Mouse (Mus musculus): ENCODE data around the gene Cdh18. TPM values are rescaled to one million over a fixed set of nuclear protein-coding genes. Genes with fewer than 3 reads are reported as not detected.
"Not testable (repeated sequence)": the region's sequence is repeated elsewhere in the genome, so short reads cannot be mapped to it uniquely, and the experiment has no call there.

Gene Cdh18
- not detected for polyA plus RNA-seq (2021)

GRCm38 (mm10) chr15:22548711-22549271, at the start of gene Cdh18:
Gene Cdh18 (plus strand): TSS chr15:22549022.
- CTCF ChIA-PET: no interaction called here
- H3K27me3 ChIP-seq: no peaks in the 10 kb centered on the region
- TF ChIP-seq CTCF (IDR thresholded peaks at IDR 0.05): no peak
- ATAC-seq (no peak), DNase-seq (ENCODE audit: low read depth, low spot score) (no peak)
- in situ Hi-C loops (cut with MboI; ENCODE audit: low pct_unique_long_range_greater_than_20kb): no loop called here
- POLR2A ChIA-PET: no interaction called here

- CTCF ChIA-PET: no interaction called here
- POLR2A ChIA-PET: no interaction called here
- ATAC-seq (no peak), DNase-seq (ENCODE audit: low read depth, low spot score) (no peak)
- in situ Hi-C loops (cut with MboI; ENCODE audit: low pct_unique_long_range_greater_than_20kb): no loop called here
- no peak for TF ChIP-seq CTCF (IDR thresholded peaks at IDR 0.05)
- peaks cover 4% of the 10 kb centered on the region for H3K27me3 ChIP-seq
These were observed 37.6 kb upstream of the Cdh18 start for GRCm38 (mm10) chr15:22511271-22511670.

GRCm38 (mm10) chr15:22535828-22536227, 13.0 kb upstream of the Cdh18 start:
- CTCF ChIA-PET: no interaction called here
- TF ChIP-seq CTCF (IDR thresholded peaks at IDR 0.05): no peak
- POLR2A ChIA-PET: no interaction called here
- ATAC-seq: no peak
- DNase-seq (ENCODE audit: low read depth, low spot score): no peak
- no peaks in the 10 kb centered on the region for H3K27me3 ChIP-seq
- in situ Hi-C loops (cut with MboI; ENCODE audit: low pct_unique_long_range_greater_than_20kb): no loop called here

- H3K27me3 ChIP-seq: no peaks in the 10 kb centered on the region
- no peak for ATAC-seq
- in situ Hi-C loops (cut with MboI; ENCODE audit: low pct_unique_long_range_greater_than_20kb): no loop called here
- TF ChIP-seq CTCF (IDR thresholded peaks at IDR 0.05): no peak
- no peak for DNase-seq (ENCODE audit: low read depth, low spot score)
- ChIA-PET CTCF (no interaction called here), POLR2A (no interaction called here)
These were observed 29.3 kb downstream of the Cdh18 start for GRCm38 (mm10) chr15:22577974-22578616.

- POLR2A ChIA-PET: no interaction called here
- in situ Hi-C loops (cut with MboI; ENCODE audit: low pct_unique_long_range_greater_than_20kb): no loop called here
- H3K27me3 ChIP-seq: no peaks in the 10 kb centered on the region
- ATAC-seq (no peak), DNase-seq (ENCODE audit: low read depth, low spot score) (no peak)
- CTCF ChIA-PET: no interaction called here
- no peak for TF ChIP-seq CTCF (IDR thresholded peaks at IDR 0.05)
These were observed 29.8 kb downstream of the Cdh18 start for GRCm38 (mm10) chr15:22578617-22578990.

- DNase-seq (ENCODE audit: low read depth, low spot score) (no peak), ATAC-seq (no peak)
- H3K27me3 ChIP-seq: no peaks in the 10 kb centered on the region
- ChIA-PET POLR2A (no interaction called here), CTCF (no interaction called here)
- in situ Hi-C loops (cut with MboI; ENCODE audit: low pct_unique_long_range_greater_than_20kb): no loop called here
- TF ChIP-seq CTCF (IDR thresholded peaks at IDR 0.05): no peak
These were observed 35.8 kb downstream of the Cdh18 start for GRCm38 (mm10) chr15:22584667-22585066.

GRCm38 (mm10) chr15:22716376-22716775, 167.6 kb downstream of the Cdh18 start:
- DNase-seq (ENCODE audit: low read depth, low spot score) (no peak), ATAC-seq (no peak)
- H3K27me3 ChIP-seq: no peaks in the 10 kb centered on the region
- POLR2A ChIA-PET: no interaction called here
- TF ChIP-seq CTCF (IDR thresholded peaks at IDR 0.05): no peak
- in situ Hi-C loops (cut with MboI; ENCODE audit: low pct_unique_long_range_greater_than_20kb): no loop called here
- CTCF ChIA-PET: interaction anchor here (1.2 kb wide), 1 partner anchor 17 kb away, joined by 3 read pairs; no protein-coding TSS in a partner anchor

GRCm38 (mm10) chr15:22717681-22718080, 168.9 kb downstream of the Cdh18 start:
- POLR2A ChIA-PET: no interaction called here
- in situ Hi-C loops (cut with MboI; ENCODE audit: low pct_unique_long_range_greater_than_20kb): no loop called here
- no peak for ATAC-seq
- CTCF ChIA-PET: interaction anchor here (0.9 kb wide), 1 partner anchor 10 kb away, joined by 3 read pairs; no protein-coding TSS in a partner anchor
- no peak for TF ChIP-seq CTCF (IDR thresholded peaks at IDR 0.05)
- H3K27me3 ChIP-seq: no peaks in the 10 kb centered on the region
- no peak for DNase-seq (ENCODE audit: low read depth, low spot score)

GRCm38 (mm10) chr15:22726574-22726973, 177.8 kb downstream of the Cdh18 start:
- ChIA-PET CTCF (no interaction called here), POLR2A (no interaction called here)
- H3K27me3 ChIP-seq: no peaks in the 10 kb centered on the region
- DNase-seq (ENCODE audit: low read depth, low spot score) (no peak), ATAC-seq (no peak)
- in situ Hi-C loops (cut with MboI; ENCODE audit: low pct_unique_long_range_greater_than_20kb): no loop called here
- TF ChIP-seq CTCF (IDR thresholded peaks at IDR 0.05): no peak

- POLR2A ChIA-PET: no interaction called here
- DNase-seq (ENCODE audit: low read depth, low spot score) (peak; percentile 20), ATAC-seq (peak; percentile 99)
- TF ChIP-seq CTCF (IDR thresholded peaks at IDR 0.05): no peak
- CTCF ChIA-PET: interaction anchor here (0.8 kb wide), 1 partner anchor 17 kb away, joined by 3 read pairs; no protein-coding TSS in a partner anchor
- no peaks in the 10 kb centered on the region for H3K27me3 ChIP-seq
- in situ Hi-C loops (cut with MboI; ENCODE audit: low pct_unique_long_range_greater_than_20kb): no loop called here
These were observed 184.2 kb downstream of the Cdh18 start for GRCm38 (mm10) chr15:22733039-22733438.

- CTCF ChIA-PET: interaction anchor here (0.5 kb wide), 1 partner anchor 93 kb away, joined by 3 read pairs; no protein-coding TSS in a partner anchor
These were observed 187.3 kb downstream of the Cdh18 start for GRCm38 (mm10) chr15:22736165-22736564.

GRCm38 (mm10) chr15:22761257-22761656, 212.4 kb downstream of the Cdh18 start:
- CTCF ChIA-PET; in situ Hi-C loops (cut with MboI; ENCODE audit: low pct_unique_long_range_greater_than_20kb); POLR2A ChIA-PET; H3K27me3 ChIP-seq; ATAC-seq; DNase-seq (ENCODE audit: low read depth, low spot score): not testable (repeated sequence)

More at GRCm38 (mm10) chr15:22736165-22736564, 187.3 kb downstream of the Cdh18 start:
- no peaks in the 10 kb centered on the region for H3K27me3 ChIP-seq
- POLR2A ChIA-PET: no interaction called here
- DNase-seq (ENCODE audit: low read depth, low spot score): no peak
- no peak for ATAC-seq
- in situ Hi-C loops (cut with MboI; ENCODE audit: low pct_unique_long_range_greater_than_20kb): no loop called here
- no peak for TF ChIP-seq CTCF (IDR thresholded peaks at IDR 0.05)

- POLR2A ChIA-PET; CTCF ChIA-PET; DNase-seq (ENCODE audit: low read depth, low spot score); in situ Hi-C loops (cut with MboI; ENCODE audit: low pct_unique_long_range_greater_than_20kb); ATAC-seq; H3K27me3 ChIP-seq: not testable (repeated sequence)
These were observed 217.8 kb downstream of the Cdh18 start for GRCm38 (mm10) chr15:22766591-22766990.

Data from Patski (cell line).